Mouse (Mus musculus) cerebellum, adult (tissue): Measurements from ENCODE around the gene Klf13.

ENCODE experiments used
- ATAC-seq: cut with Nextera tagmentation; 2 replicates; pipeline ENCODE4 v1.9.2; 2017; ENCODE audit warnings: mild to moderate bottlenecking, moderate library complexity, mixed read lengths; ENCODE audit not compliant: insufficient number of reproducible peaks, low FRiP score, low TSS enrichment

Gene Klf13

GRCm38 (mm10) chr7:63851841-63852533 lies 86.7 kb downstream of the Klf13 start:
- ATAC-seq: peak; percentile 91
